Mouse (Mus musculus): ENCODE results near the gene Itih5.

The Itih5 gene

DNA sequence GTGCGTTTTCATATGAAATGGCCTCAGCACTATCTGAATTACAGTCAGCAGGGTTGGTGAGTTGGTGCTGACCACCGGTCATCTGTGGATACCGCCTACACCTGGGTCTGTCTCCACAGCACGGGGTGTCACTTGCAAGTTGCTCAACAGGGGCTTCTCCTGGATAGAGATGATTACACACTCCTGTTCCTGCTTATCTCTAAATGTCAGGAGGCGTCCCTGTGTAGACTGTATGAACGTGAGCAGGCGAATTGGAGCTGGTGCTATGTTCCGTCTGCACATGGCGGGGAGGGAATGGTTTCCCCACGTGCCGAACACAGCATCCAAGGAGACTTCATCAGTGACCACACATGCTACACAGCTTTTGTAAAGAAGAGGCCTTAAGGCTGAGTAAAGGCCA is 13.9 kb downstream of the Itih5 start:
- DNase-seq (ENCODE audit: low spot score in 2 of 2) = no peak

DNA sequence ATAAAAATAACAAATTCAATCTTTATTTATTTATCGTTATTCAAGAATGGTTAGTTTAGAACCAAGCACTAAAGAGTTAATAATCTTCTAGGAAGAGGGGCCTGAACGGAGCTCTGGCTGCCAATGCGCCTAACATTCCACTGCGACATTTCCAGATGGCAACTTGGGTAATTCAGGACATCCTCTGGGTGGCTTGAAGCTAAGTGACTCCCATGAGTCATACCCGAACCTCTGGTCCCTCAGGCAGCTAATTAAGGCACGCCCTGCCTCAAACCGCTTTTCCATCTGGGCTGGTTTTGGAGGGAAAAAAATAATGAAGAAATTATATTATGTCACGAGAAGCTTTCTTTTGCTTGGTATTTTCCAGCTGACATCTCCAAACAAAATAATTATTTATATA is 14.6 kb downstream of the Itih5 start:
- no peak for DNase-seq (ENCODE audit: low spot score in 2 of 2)

DNA sequence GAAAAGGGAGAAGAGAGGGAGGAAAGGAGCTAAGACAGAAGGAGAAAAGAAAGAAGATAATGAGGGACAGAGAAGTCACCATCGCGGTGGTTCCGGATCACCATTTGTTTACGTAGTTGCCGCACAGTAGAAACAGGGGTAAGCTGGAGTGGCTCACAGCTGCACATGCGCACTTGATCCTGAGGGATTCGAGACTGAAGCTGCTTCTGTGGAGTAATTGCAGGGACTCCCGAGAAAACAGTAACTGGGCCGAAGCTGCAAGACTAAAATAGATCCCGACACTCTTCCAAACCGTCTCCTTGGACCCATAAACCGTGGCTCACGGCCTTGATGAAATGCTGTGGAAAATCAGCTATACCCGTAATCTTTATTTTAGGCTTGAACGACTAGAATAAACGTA is 16.6 kb downstream of the Itih5 start:
- no peak for DNase-seq (ENCODE audit: low spot score in 2 of 2)

DNA sequence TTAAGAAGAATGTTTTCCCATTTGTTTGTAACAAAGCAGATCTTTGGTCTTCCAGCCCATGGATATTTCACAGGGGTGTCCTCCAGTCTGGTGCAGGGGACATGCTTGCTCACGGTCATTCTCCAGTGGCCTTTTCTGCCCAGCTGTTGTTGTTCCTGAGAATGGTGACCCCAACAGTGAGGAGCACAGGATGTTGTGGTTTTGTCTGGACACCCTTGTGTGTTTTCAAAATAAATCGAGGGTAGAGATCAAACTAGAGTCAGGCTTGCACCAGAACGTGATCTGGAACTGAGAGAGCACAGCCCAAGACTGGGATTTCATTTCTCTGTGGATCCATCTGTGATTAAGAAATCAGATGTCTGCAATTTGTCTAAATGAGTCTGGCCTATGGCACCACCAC is 40.2 kb downstream of the Itih5 start:
- no peak for DNase-seq (ENCODE audit: low spot score in 2 of 2)

DNA sequence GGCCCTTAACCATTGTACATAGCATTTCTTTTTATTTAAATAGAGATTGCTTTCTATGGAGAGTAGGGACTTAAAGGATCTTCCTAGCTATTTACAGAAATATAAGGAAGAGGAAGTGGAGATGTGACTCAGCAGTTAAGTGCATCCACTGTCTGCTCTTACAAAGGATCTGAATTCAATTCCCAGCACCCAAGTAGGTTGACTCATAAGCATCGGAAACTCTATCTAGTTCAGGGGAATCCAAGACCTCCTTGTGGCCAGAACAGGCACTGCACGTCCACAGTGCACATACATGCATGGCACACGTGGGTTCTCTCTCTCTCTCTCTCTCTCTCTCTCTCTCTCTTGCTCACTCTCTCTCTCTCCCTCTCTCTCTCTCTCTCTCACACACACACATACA is 41.8 kb downstream of the Itih5 start:
- DNase-seq (ENCODE audit: low spot score in 2 of 2) = no peak

DNA sequence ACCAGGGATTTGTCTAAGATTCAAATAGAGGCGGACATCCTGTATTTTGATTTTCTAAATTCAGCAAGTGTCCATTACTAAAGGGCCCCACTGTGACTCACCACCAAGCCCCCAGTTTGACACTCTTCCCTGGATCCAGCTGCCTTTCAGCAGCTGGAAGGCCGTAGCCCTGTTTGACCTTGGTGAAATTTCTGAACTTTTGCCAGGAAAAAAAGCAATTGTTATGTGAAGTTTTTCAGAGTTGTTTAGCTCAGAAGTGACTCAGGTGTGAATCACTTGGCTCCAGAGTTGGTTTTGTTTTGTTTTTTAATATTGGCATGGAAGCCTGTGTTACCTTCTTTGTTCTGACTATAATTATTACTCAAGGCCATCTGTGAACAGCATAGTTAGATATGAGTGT is 46.0 kb downstream of the Itih5 start:
- DNase-seq (ENCODE audit: low spot score in 2 of 2) = no peak

DNA sequence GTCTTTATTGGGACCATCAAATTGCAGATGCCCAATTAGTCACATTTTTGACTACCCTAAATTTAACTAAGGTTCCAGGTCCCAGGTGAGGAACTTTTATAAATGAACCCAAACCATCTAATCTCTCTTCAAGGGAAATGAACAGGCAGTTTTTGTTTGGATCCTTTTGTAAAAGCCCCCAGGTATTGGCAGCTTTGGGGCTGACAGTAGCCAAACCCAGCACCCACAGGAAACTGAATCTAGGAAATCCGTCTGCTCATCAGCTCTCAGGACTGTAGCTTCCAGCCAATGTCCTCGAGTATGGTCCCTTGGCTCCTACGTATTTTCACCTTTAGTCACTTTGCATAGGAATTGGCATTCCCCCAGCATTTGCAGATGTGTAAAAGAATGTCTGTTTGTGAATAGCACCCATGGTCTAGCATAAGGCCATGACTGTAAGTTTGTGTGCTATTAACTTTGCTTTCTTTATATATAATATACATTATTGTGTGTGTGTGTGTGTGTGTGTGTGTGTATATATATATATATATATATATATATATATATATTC is 47.4 kb downstream of the Itih5 start:
- DNase-seq (ENCODE audit: low spot score in 2 of 2) = no peak

DNA sequence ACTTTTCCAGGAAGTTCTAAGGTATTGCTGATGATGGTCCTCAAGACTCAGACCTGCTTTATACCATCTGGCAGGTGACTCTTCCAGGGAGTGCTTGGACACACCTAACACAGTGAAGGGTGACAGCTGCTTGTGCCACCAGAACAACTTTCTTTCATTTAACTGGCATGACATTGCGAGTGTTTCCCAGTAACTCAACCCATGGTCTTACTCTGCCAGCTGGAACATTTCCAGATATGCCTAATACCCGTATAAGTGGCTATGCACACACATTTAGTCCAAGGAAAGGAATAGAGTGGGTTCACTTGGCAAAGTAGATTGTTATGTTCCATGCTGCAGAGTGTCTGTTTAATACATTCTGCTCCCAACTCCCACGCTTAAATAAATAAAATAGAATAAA is 50.9 kb downstream of the Itih5 start:
- no peak for DNase-seq (ENCODE audit: low spot score in 2 of 2)

DNA sequence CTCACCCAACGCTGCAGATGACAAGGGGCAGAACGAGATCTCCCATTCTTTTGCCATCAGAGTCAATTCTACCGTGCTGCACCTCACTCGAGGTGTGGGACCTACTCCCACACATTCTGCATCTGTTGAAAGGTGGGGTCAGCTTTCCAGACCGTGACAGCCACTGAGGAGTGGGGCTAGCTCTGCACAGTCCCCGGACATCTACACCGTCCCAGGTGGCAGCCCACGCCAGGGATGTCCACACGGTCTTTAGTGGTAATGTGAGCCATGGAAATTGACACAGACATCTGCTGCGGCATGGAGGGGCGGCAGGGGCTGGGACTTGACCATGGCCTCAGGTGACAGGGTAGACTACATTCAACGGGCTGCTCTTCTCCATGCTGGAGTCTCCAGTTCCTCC is 60.1 kb downstream of the Itih5 start:
- DNase-seq (ENCODE audit: low spot score in 2 of 2) = no peak

DNA sequence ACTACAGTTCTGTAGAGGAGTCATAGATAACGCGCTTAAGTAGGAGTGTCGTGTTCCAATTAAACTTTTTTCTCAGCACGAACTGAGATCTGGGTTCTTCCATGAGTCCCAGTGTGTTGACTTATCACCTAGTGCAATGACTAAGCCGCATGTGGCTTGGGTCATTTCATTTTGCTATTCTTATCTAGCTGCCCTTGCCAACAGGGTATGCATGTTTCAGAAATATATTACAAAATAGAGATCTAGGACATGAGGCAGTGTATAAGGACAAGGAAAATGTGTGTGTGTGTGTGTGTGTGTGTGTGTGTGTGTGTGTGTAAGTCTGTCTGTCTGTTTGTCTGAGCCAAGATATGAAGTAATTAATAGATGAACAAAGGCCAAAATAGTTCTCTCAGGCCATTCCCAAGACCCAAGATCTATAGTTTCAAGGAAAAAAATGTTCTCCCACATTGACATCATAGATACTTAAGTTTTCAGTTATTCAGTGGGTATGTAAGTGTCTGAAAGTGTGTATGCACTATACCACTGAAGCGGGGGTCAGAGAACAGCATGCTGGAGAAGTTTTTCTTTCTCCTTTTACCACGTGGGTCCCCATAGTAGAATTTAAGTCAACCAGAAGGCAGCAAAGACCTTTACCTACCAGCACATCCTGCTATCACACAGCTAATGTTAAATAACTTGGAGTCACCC is 62.6 kb downstream of the Itih5 start:
- DNase-seq (ENCODE audit: low spot score in 2 of 2) = no peak

DNA sequence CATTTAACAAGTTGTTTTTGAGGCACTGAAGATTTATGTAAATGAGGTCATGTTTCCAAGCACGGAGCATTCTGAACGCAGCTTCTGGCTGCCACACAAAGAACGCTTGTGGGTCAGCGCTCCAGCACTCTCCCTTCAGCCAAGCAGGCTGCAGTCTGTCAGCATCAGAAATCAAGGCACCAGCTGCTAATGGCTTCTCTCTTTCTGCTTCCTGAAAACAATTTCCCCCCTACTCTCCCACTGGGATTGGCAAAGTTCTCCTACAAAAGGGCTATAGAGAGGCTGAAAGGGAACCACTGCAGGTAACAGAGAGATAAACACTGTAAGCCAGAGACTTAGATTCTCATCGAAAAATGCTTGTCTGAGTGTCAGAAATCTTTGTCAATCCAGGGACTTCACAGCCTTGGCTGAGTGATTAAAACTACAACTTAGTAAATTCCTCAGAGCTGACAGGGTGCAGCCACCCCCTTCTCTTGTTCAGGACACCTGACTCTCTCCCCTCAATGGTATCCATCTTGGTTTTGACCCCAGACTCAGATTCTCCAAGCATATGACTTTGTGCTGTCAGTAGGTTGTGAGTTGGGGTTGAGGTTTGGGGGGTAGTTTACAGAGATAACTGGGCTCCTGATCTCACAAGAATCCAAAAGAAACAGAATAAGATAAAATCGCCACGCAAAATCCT is 63.3 kb downstream of the Itih5 start:
- peak in 1 of 2 experiments; percentile 8 for DNase-seq (ENCODE audit: low spot score in 2 of 2)

DNA sequence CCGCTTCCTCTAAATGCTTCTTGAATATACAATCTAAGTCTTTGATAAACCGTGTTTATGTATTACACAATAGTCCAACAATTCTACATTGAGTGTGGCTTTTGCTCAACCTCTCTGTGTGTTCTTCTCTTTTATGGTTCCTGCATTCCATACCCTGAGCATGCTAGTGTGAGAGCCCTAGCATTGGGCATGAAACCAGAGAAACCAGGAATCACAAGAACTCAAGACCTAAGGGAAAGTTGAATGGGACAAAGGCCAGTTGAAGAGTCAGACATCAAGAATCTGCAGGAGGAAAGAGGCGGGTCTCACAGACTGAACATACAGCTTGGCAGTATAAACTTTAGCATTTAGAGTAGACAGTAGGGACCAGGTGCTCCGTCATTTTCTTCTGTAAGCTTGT is 68.5 kb downstream of the Itih5 start:
- DNase-seq (ENCODE audit: low spot score in 2 of 2) = no peak

DNA sequence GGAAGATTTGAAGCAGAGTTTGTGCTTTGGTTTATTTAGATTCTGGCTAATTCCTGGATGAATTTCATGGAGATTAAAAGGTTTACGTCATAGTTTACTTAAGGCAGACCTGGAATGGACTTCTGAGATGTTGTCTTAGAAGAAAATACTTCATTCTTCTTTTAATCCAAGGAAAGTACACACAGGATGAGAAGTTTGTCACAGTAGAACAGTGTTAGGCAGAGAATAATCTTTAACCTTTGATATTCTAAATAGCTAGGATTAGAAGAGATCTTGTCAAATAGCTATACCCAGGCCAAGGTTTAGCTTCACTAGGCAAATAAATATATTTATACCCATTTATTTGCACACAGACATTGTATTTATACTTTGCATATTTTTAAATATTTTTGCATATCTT is 73.5 kb downstream of the Itih5 start:
- no peak for DNase-seq (ENCODE audit: low spot score in 2 of 2)

DNA sequence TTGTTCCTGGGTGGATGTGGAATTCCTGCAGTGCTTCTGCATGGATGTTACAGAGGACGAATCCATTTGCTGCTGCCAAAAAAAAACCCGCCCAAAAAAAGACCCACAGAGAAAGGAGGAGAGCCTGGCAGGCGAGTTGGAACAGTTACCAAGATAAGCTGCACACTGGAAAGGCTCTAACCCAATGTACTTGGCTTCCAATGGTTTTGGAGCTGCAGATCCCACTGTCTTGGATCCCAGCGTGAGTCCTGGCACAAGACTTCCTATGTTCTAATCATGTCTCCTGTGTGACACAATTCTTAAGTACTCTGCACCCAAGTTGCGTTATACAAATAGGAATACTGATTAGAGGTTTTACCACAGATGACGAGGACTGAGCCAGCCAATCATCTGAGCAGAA is 78.6 kb downstream of the Itih5 start:
- no peak for DNase-seq (ENCODE audit: low spot score in 2 of 2)

DNA sequence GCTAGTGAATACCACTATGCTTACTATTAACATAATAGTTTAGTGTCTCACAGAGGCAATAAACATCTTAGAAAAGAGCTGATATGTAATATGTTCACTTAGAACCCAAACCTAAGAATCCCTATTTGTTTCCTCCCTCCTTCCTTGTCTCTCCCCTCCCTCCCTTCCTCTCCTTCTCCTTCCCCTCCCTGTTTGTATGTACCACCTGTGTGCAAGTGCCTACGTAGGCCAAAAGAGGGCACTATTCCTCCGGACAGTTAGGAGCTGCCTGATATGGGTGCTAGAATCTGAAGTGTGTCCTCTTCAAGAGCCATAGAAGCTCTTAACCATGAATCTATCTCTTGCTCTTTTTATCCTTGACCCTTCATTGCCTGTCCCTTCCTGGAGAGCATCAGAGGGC is 83.2 kb downstream of the Itih5 start:
- no peak for DNase-seq (ENCODE audit: low spot score in 2 of 2)

DNA sequence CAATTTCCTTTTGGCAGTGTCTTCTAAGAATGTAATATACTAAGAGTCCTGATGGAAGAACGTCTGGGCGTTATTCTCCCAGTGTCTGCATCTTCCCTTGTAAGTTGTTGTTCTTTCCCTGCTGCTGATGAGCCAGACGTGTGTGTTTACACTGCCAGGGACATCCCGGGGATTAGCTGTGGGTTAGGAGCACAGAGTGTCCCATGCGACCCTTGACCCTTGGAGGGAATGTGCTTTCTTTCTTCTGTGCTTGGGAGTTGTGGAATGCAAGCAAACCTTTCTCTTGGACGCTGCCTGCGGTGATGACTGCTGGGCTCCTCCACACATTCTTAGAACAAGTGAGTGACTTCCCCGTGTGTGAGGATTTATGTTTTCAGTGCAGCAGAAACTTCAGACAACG is 89.6 kb downstream of the Itih5 start:
- no peak for DNase-seq (ENCODE audit: low spot score in 2 of 2)

DNA sequence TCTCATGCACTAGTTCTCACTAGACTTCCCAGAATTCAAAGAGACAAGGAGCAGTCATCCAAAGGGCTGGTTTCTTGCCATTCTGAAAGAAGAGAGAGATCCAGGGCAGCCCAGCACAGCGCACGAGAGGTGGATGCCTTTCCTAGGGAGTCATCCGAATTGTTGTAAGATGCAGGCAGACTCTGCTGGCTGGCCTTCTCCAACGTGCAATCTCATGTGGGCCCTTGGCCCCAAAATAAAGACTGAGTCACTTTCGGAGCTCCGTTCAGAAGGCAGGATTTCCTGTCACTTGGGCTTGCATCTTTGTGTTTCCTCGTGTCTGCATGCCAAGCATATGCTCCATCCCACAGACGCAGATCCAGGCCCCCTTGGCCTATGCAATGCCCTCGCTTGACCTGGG is 97.1 kb downstream of the Itih5 start:
- no peak for DNase-seq (ENCODE audit: low spot score in 2 of 2)

DNA sequence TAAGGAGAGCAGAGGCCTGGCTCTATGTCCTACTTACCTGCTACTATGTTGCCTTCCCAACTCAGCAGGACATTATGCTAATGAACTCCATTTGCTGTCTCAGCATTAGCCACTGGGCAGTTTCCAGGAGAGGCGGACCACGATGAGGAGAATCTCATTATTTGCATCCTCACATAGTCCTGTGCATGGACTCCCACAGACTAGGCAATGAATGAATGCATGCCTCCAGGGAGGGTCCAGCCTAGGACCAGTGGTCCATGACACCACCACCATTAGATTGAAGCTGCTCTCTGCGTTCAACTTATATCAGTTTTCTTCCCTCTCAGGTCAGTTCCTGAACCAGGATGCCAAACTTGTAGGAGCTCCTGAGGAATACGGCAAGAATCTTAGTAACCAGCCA is 97.6 kb downstream of the Itih5 start:
- DNase-seq (ENCODE audit: low spot score in 2 of 2) = no peak

DNA sequence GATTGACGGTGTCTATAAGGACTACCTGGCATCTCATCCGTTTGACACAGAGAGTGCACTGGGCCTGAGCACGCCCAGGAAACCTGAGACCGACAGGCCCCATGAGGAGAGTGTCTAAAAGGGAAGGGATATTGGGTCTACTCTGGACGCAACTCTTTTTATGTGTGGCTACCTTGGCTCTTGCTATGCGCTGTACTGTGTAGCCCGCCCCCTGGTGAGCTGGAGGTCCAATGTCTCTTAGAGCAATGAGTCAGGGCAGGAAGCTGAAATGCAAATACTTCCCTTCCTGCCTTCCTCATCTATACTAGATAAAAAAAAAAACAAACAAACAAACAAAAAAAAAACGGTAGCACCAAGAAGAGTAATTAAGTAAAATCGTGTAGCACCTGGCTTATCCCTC is 98.1 kb downstream of the Itih5 start:
- no peak for DNase-seq (ENCODE audit: low spot score in 2 of 2)

DNA sequence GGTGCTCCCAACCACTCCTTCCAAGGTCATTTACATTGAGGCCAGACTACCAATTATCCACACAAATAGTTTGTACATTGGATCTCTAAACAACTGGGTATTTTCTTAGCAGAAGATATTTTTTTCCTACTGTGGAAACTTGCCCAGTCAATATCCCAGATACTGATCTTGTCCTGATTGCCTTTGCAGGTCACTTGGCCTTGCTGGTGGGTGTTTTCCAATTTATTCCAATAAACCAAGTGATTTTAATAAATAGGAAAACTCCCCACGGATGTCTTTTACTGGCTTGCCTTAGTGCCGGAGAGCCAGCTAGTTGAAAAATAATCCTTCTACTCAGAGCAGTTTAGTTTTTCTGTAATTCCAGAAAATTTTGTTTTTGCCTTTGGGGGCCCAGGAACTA is 98.6 kb downstream of the Itih5 start:
- DNase-seq (ENCODE audit: low spot score in 2 of 2) = no peak

DNA sequence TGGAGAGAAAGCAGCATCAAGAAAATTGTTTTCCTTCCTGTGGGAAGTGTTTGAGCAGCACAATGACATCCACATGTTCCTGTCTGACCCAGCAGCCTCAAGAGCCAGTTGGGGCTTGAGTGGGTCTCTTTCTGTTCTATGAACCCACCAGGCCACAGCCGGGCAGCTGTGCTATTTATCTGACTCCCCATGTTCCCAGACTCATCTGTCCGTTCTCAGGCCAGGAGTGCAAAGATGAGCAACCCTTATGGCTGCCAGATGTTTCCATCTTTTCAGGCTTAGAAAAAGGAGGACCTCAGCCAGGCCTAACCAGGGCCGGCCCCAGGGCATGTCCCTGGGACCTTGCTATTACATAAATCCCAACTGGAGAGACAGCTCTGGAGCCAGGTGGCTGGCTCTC is 100.0 kb downstream of the Itih5 start:
- no peak for DNase-seq (ENCODE audit: low spot score in 2 of 2)

DNA sequence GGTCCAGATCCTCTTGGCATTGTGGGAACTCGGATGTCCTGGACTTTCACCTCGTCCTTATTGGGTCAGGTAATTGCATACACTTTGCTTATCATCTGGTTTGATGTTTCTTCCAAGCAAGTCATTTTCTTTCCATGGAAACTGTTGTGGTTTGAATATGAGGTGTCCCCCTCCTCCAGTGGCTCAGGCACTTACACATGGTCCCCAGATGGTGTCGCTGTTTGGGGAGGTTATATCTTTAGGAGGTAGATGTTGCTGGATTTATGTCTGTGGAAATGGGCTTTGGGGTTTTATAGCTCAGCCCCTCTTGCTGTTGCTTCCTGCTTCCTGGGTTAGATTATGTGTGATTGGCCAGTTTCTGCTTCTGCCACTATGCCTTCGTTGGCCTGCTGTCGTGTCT is 103.6 kb downstream of the Itih5 start:
- no peak for DNase-seq (ENCODE audit: low spot score in 2 of 2)

DNA sequence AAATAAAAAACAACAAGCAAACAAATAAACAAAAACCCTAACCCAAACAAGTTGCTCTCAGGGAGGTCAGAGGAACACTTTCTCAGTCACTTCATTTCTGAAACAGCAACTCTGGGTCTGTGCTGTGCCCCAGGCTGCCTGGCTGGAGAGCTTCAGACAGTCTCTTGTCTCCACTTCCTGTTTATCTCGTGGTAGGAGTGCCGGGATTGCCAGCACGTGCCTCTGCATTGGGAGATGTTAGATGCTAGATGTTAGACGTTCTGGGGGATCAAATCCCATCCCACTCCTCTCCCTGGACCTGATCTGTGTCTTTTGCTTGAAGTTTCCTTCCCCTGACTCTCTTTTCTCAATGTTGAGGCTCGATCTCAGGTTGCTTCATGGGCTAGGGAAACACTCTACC is 104.9 kb downstream of the Itih5 start:
- DNase-seq (ENCODE audit: low spot score in 2 of 2) = no peak

DNA sequence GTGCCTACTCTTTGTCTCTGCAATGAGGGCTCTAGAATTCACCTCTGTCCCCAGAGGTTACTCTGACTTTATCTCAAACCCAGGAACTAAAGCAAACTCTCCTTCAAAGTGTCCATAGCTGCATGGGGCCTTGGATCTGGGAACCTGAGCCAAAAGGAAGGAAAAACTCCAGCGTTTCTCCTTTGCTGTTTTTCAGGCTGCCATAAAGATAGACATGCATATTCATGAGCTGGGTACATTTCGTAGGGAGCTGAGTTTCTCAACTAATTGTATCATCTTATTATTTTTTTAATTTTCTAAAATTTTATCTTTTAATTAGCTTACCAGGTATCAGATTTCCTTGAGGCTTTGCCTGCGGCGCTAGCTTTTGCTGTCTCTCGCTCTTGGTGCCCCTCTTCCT is 106.7 kb downstream of the Itih5 start:
- DNase-seq (ENCODE audit: low spot score in 2 of 2) = no peak
